Mouse (Mus musculus) midbrain, postnatal 0 days (tissue): ENCODE results near the gene Tubgcp6. TPM values are rescaled to one million over a fixed set of nuclear protein-coding genes. Genes with fewer than 3 reads are reported as not detected.

Experiments used
- ATAC-seq: fragments of 200-750 bp; cut with Nextera tagmentation; 2 replicates; pipeline ENCODE4 v1.8.0; 2017; ENCODE audit warnings: moderate number of reproducible peaks, mild to moderate bottlenecking, moderate TSS enrichment, moderate library complexity; ENCODE audit not compliant: low FRiP score
- DNase-seq: peaks from one replicate; pipeline ENCODE4 v3.0.0-alpha.2; 2015; ENCODE audit warnings: low spot score
- H3K27ac ChIP-seq: fragments of 300-500 bp; sonication (generic); 2 replicates; pipeline ENCODE4 v1.5.1; 2014; ENCODE audit warnings: low read depth, mild to moderate bottlenecking, low read length, mixed read lengths
- H3K27me3 ChIP-seq: fragments of 300-500 bp; sonication (generic); 2 replicates; pipeline ENCODE4 v1.6.1; 2014; ENCODE audit warnings: low read length, control low read depth, mixed read lengths; ENCODE audit not compliant: insufficient read depth
- H3K36me3 ChIP-seq: fragments of 300-500 bp; sonication (generic); 2 replicates; pipeline ENCODE4 v1.6.1; 2014; ENCODE audit warnings: low read length, control low read depth, mixed read lengths; ENCODE audit not compliant: insufficient read depth
- H3K4me1 ChIP-seq: fragments of 300-500 bp; sonication (generic); 2 replicates; pipeline ENCODE4 v1.6.1; 2014; ENCODE audit warnings: mild to moderate bottlenecking, control low read depth, antibody characterized with exemption, low read length, mixed read lengths; ENCODE audit not compliant: insufficient read depth
- H3K4me2 ChIP-seq: fragments of 300-500 bp; sonication (generic); 2 replicates; pipeline ENCODE4 v1.6.1; 2014; ENCODE audit warnings: low read depth, mild to moderate bottlenecking, low read length, mixed read lengths; ENCODE audit not compliant: poor library complexity, severe bottlenecking
- H3K4me3 ChIP-seq: fragments of 300-500 bp; sonication (generic); 2 replicates; pipeline ENCODE4 v1.5.1; 2014; ENCODE audit warnings: low read depth, mild to moderate bottlenecking, low read length, moderate library complexity
- H3K9ac ChIP-seq: fragments of 300-500 bp; sonication (generic); replicated peaks from 2 replicates; pipeline ENCODE4 v1.6.1; 2014; ENCODE audit warnings: mild to moderate bottlenecking, low read length, moderate library complexity, mixed read lengths; ENCODE audit not compliant: poor library complexity, severe bottlenecking
- H3K9me3 ChIP-seq: fragments of 300-500 bp; sonication (generic); 2 replicates; pipeline ENCODE4 v1.6.1; 2016; ENCODE audit warnings: low read length, control low read depth
- CTCF ChIP-seq: IDR thresholded peaks from 2 replicates; pipeline ENCODE4 v1.5.1; 2016; ENCODE audit warnings: antibody characterized with exemption, mild to moderate bottlenecking
- WGBS: fragments of 180-500 bp; shearing (Covaris S2); extraction: QIAGEN DNeasy Blood & Tissue Kit; methylation state at CpG from one replicate; pipeline ENCODE4 v1.1.7; 2014; 5-methylcytosine and 5-hydroxymethylcytosine counted together
- polyA plus RNA-seq: library from polyadenylated mRNA; unstranded; fragments of >200 nt; fragmentation: Nextera tagmentation; extraction: Ambion mirVana; gene quantifications from 2 replicates; pipeline ENCODE4 v1.2.1, GENCODE M21; 2015
- total RNA-seq: library from RNA; depleted of rRNA; stranded (reverse); fragments of >200 nt; gene quantifications from 2 replicates; pipeline ENCODE4 v1.2.3, GENCODE M21; 2014

Tubgcp6 gene
- total and polyA plus RNA-seq, 2 experiments from 2014 or later = 11.0 to 46.1 TPM

- peaks cover 10% of the 10 kb centered on the region; the same call in 1 of the 2 replicates for H3K4me1 ChIP-seq
- 98% methylated on average over 3 of the region's 5 CpGs for WGBS
- no peak overlapping the region for H3K4me2 ChIP-seq
- ATAC-seq (no peak), DNase-seq (no peak)
- H3K36me3 ChIP-seq = no peaks in the 10 kb centered on the region
- TF ChIP-seq CTCF = no peak
- H3K9ac ChIP-seq = no peak overlapping the region
- no peaks in the 10 kb centered on the region for H3K9me3 ChIP-seq
- peaks cover 5% of the 10 kb centered on the region; the same call in 1 of the 2 replicates for H3K27me3 ChIP-seq
- H3K4me3 ChIP-seq = no peak overlapping the region
- H3K27ac ChIP-seq = no peak overlapping the region
Measured at GRCm38 (mm10) chr15:89136461-89137155, 13.7 kb upstream of the Tubgcp6 start.

GRCm38 (mm10) chr15:89131316-89131715 is 8.4 kb upstream of the Tubgcp6 start:
- Histone ChIP-seq H3K36me3 (no peaks in the 10 kb centered on the region), H3K4me1 (peaks cover 8% of the 10 kb centered on the region; the same call in 1 of the 2 replicates), H3K27ac (no peak overlapping the region), H3K4me3 (no peak overlapping the region), H3K27me3 (no peaks in the 10 kb centered on the region), H3K4me2 (no peak overlapping the region), H3K9ac (no peak overlapping the region), H3K9me3 (no peaks in the 10 kb centered on the region)
- no peak for DNase-seq
- no peak for ATAC-seq
- WGBS = 90% methylated on average over 3 of the region's 3 CpGs
- no peak for TF ChIP-seq CTCF

GRCm38 (mm10) chr15:89130245-89130644 is 7.3 kb upstream of the Tubgcp6 start:
- H3K4me2 ChIP-seq = no peak overlapping the region
- no peaks in the 10 kb centered on the region for H3K27me3 ChIP-seq
- no peaks in the 10 kb centered on the region for H3K36me3 ChIP-seq
- DNase-seq (no peak), ATAC-seq (no peak)
- no peak overlapping the region for H3K9ac ChIP-seq
- H3K4me1 ChIP-seq = peaks cover 8% of the 10 kb centered on the region; the same call in 1 of the 2 replicates
- no peak for TF ChIP-seq CTCF
- H3K4me3 ChIP-seq = no peak overlapping the region
- no peaks in the 10 kb centered on the region for H3K9me3 ChIP-seq
- no peak overlapping the region for H3K27ac ChIP-seq

DNA sequence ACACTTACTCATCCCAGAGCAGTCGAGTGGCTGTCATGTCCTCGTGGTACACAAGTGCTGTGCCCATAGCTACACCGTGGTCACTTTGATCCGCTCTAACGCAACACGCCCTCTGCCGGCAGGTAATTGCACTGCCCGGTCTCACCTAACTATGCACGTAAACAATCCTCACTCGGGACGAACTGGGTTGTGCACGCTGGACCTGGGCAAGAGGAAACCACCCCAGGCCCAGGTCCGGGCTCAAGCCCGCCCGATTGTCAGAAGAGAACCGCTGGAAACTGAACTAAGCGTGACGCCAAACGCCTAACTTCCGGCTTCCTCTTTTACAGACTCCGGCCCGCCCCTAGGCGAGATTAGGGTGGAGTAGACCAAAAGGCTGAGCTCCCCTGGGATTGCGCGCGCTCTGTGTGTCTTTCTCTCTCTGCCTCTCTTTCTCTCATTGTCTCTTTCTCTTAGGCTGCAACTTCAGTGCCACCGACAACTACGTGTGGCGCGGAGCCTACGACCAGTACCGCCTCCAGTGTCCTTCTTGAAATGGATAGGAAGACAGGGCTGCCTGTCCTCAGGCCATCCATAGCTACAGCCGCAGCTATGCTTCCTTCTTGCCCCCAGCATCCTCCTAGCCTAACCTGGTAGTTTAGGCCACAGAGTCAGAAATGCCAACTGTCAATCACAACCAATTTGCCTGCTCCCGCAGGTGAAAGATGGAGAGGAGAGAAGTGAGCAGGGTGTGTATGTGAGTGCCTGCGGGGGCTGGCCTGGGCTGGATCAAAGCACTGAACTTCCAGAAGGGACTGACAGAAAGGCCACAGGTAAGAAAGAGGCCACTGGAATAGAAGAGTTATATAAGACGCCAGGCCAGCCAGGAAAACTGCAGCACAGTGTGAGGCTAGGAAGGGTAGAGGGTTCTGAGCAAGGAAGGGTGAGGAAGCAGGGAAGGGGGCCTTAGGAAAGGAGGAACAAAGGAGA is 5.8 kb upstream of the Tubgcp6 start, which contains the start of gene Hdac10:
Gene Hdac10 (minus strand): TSS at position 319 of the 969 bp plus-strand sequence.
- peak; percentile 91 for TF ChIP-seq CTCF
- DNase-seq (peak; percentile 85), ATAC-seq (peak; percentile 83)
- Histone ChIP-seq H3K9ac (peak within 1 kb of the TSS; percentile 63), H3K27me3 (no peaks in the 10 kb centered on the region), H3K27ac (peak within 1 kb of the TSS; percentile 73), H3K9me3 (no peaks in the 10 kb centered on the region), H3K4me1 (peaks cover 12% of the 10 kb centered on the region), H3K36me3 (no peaks in the 10 kb centered on the region), H3K4me2 (peak within 1 kb of the TSS; percentile 75), H3K4me3 (peak within 1 kb of the TSS; percentile 55)
- WGBS = 4% methylated on average over 36 of the region's 36 CpGs

GRCm38 (mm10) chr15:89127364-89127940 is 4.5 kb upstream of the Tubgcp6 start:
- DNase-seq = no peak
- no peak for ATAC-seq
- no peak overlapping the region for H3K27ac ChIP-seq
- no peaks in the 10 kb centered on the region for H3K27me3 ChIP-seq
- no peak for TF ChIP-seq CTCF
- peaks cover 15% of the 10 kb centered on the region for H3K4me1 ChIP-seq
- H3K36me3 ChIP-seq = no peaks in the 10 kb centered on the region
- peak overlapping the region; percentile 63; the same call in 1 of the 2 replicates for H3K9ac ChIP-seq
- 86% methylated on average over 8 of the region's 8 CpGs for WGBS
- peak overlapping the region; percentile 55; the same call in 1 of the 2 replicates for H3K4me3 ChIP-seq
- no peaks in the 10 kb centered on the region for H3K9me3 ChIP-seq
- H3K4me2 ChIP-seq = peak overlapping the region; percentile 75
